Mouse (Mus musculus): ENCODE measurements at regions not wholly inside any gene's neighbourhood (a gene's known extent, or its start where the extent isn't known, plus 50 kb on each side); places are given as distances from the start of the nearest gene placed in this dataset.

- ATAC-seq (replicated peaks; ENCODE audit: low read depth, poor library complexity, severe bottlenecking), result no peak
Observed at GRCm38 (mm10) chr17:89802148-89802547, 108.1 kb downstream of the Gm10184 start.

- ATAC-seq (replicated peaks; ENCODE audit: low read depth, poor library complexity, severe bottlenecking), result no peak
Observed at GRCm38 (mm10) chr17:89777570-89777969, 132.7 kb downstream of the Gm10184 start.

- no peak for ATAC-seq (replicated peaks; ENCODE audit: low read depth, poor library complexity, severe bottlenecking)
Observed at GRCm38 (mm10) chr17:89766229-89766875, 143.9 kb downstream of the Gm10184 start.

DNA sequence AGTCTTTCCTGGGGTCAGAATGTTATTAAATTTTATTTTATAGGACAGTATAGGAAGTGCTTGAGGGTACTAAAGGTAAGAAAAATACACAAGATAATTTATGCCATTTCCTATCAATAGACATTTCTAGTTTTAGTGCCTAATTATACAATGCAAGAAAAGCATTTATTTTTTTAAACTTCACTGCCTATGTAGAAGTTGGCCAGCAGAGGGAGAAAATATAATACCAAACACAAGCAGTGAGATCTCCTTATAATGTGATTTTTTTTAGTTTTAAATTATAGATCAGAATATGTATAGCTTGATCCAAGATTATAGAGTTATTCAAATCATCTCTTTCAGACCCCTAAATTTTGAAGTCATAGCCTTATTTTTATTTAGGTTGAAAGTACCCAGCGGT, 172.8 kb downstream of the Gm10184 start:
- ATAC-seq (replicated peaks; ENCODE audit: low read depth, poor library complexity, severe bottlenecking), result no peak

DNA sequence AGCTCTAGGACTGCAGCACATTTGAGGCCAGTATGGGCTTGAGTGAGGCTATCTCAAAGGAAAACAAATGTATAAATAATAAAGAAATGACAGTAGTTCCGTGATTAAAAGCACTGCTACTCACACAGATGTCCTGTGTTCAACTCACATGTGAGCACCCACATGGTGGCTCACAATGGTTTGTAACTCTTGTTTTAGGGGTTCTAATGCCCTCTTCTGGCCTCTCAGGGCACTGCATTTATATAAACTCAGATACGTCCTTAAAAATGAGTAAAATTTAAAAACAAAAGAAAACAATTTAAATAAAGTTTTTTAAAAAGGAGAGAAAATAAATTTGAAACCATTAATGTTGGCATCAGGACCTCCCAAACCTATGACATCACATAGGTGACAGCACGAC, 184.7 kb downstream of the Gm10184 start:
- ATAC-seq (replicated peaks; ENCODE audit: low read depth, poor library complexity, severe bottlenecking), result peak; percentile 77

DNA sequence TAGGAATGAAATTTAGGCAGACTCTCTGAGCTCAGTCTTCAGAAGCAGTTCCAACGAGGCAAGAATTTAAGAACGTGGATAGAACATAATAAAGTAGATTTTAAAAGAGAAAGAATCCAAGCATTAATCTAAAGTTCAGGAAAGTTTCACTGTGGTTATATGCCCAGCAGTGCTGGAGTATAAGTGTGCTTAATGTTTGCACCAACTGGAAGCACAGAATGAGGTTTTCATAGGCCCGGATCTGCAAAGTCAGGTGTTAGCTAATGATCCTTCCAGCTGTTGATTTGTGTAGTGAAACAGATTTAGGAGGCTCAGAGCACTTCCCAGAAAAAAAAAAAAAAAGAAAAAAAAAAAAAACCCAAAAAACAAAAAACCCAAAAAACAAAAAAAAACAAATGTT, 228.5 kb downstream of the Gm10184 start:
- no peak for ATAC-seq (replicated peaks; ENCODE audit: low read depth, poor library complexity, severe bottlenecking)

GRCm38 (mm10) chr17:89658326-89658725, 251.9 kb downstream of the Gm10184 start:
- ATAC-seq (replicated peaks; ENCODE audit: low read depth, poor library complexity, severe bottlenecking), result no peak

DNA sequence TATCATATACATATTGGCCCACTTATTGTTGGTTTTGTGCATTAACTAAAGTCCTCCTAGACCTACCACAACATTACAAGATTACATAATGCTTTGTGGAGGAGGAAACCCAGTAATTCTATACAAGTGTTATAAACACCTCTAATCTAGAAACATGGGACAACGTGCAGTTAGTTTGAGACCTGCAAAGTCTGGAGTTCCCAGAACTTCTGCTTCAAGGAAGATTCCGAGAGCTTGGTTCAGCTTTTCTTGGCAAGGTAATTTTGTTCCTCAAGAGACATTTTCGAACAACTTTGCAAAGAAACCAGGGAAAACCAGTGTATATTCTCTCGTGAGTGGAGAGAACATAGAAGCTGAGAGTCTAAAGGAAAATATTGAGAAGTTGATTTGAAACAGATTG, 254.0 kb downstream of the Gm10184 start:
- ATAC-seq (replicated peaks; ENCODE audit: low read depth, poor library complexity, severe bottlenecking), result no peak

- peak; percentile 87 for ATAC-seq (replicated peaks; ENCODE audit: low read depth, poor library complexity, severe bottlenecking)
Observed at GRCm38 (mm10) chr17:89654089-89654813, 256.0 kb downstream of the Gm10184 start.

DNA sequence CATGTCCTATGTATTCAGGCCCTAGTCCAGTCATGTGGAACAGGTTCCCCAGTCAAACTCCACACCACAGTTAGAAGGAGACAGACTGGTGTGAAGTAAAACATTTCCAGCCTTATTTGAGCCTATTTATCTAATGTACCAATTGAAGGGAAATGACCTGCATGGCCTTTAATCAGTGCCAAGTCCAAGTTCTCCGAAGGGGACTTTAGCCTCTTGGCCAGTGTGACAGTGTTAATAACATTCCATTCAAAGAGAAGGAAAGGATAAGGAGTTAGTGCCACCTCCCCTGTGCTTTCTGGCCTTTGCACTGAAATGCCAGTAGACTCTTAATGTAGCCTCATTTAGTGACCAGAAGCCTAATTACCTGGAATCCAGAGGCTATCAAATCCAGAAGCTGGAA, 264.2 kb downstream of the Gm10184 start:
- no peak for ATAC-seq (replicated peaks; ENCODE audit: low read depth, poor library complexity, severe bottlenecking)
